Comparison of ENCODE assay signal across 9 mouse cellular contexts in the genomic region with DNA sequence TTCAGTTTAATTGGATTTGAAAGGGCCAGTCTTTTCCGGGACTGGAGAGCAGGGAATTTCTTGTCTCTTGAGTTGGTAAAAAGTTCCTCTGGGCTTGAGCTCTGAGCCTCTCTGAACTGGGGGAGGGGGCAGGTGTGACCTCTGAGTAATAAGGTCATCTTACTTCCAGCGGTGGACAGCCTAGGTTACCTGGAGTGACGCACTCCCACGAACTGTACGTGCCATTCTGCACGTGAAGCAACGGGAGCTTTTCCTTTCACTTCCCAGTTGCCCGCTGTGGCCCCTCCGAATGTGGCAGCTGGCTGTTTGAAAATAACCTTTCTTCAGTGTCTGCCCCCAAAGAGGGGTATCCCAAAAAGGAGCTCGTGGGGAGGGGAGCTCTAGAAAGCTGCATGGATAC. TPM values are rescaled to one million over a fixed set of nuclear protein-coding genes. Genes with fewer than 3 reads are reported as not detected.
DNase-seq lines count a peak whose midpoint lies in the region; ATAC-seq and TF ChIP-seq lines count a peak whose summit lies in the region.
"Had no signal": no experiment of that assay in that cellular context is flagged by ENCODE, and none has a peak within 500 bp of the region (broad histone marks: within the 10 kb centered on the region; RNA-seq: fewer than 3 reads in every experiment).

No protein-coding gene starts in this region.

- no peaks in the 10 kb centered on the region for H3K36me3 ChIP-seq in lung, embryonic 14.5 days (ENCODE audit: insufficient read depth)
- H3K36me3 ChIP-seq in embryonic facial prominence, embryonic 13.5 days = no peaks in the 10 kb centered on the region
- H3K36me3 ChIP-seq in limb, embryonic 14.5 days (ENCODE audit: control insufficient read depth, insufficient read depth, low read length) = no peaks in the 10 kb centered on the region
- H3K36me3 ChIP-seq in stomach, embryonic 14.5 days (ENCODE audit: control insufficient read depth, insufficient read depth, low read length) = no peaks in the 10 kb centered on the region

- H3K4me2 ChIP-seq in lung, embryonic 14.5 days = peak overlapping the region; percentile 45
- H3K4me2 ChIP-seq in embryonic facial prominence, embryonic 13.5 days = peak overlapping the region; percentile 43
- H3K4me2 ChIP-seq in limb, embryonic 14.5 days (replicated peaks; ENCODE audit: low read depth, low read length, severe bottlenecking) = peak overlapping the region; percentile 27; the same call in 1 of the 2 replicates
- peak overlapping the region; percentile 22 for H3K4me2 ChIP-seq in stomach, embryonic 14.5 days (replicated peaks; ENCODE audit: low read depth, low read length)

- no peak overlapping the region; the same call in 1 of the 2 replicates for H3K9ac ChIP-seq in lung, embryonic 14.5 days
- H3K9ac ChIP-seq in embryonic facial prominence, embryonic 13.5 days = no peak overlapping the region
- no peak overlapping the region for H3K9ac ChIP-seq in limb, embryonic 14.5 days (ENCODE audit: low read depth, low read length, severe bottlenecking)
- no peak overlapping the region for H3K9ac ChIP-seq in stomach, embryonic 14.5 days (replicated peaks; ENCODE audit: low read depth, low read length)

- TF ChIP-seq CTCF in lung, embryonic 14.5 days (IDR thresholded peaks at IDR 0.05; ENCODE audit: low read depth) = no peak

- 2% methylated on average over 10 of the region's 10 CpGs for WGBS in lung, embryonic 14.5 days
- WGBS in embryonic facial prominence, embryonic 13.5 days = 1% methylated on average over 10 of the region's 10 CpGs
- WGBS in limb, embryonic 14.5 days = under 1% methylated on average over 10 of the region's 10 CpGs
- 2% methylated on average over 10 of the region's 10 CpGs for WGBS in stomach, embryonic 14.5 days

- no peaks in the 10 kb centered on the region for H3K9me3 ChIP-seq in lung, embryonic 14.5 days (ENCODE audit: low read depth, low read length)
- no peaks in the 10 kb centered on the region for H3K9me3 ChIP-seq in embryonic facial prominence, embryonic 13.5 days
- no peaks in the 10 kb centered on the region for H3K9me3 ChIP-seq in limb, embryonic 14.5 days (ENCODE audit: control insufficient read depth, low read length)
- H3K9me3 ChIP-seq in stomach, embryonic 14.5 days (ENCODE audit: control insufficient read depth, low read depth, low read length) = no peaks in the 10 kb centered on the region

- H3K4me1 ChIP-seq in lung, embryonic 14.5 days (ENCODE audit: insufficient read depth) = peaks cover 18% of the 10 kb centered on the region; the same call in 1 of the 2 replicates
- H3K4me1 ChIP-seq in embryonic facial prominence, embryonic 13.5 days = peaks cover 31% of the 10 kb centered on the region
- H3K4me1 ChIP-seq in limb, embryonic 14.5 days (ENCODE audit: control insufficient read depth, insufficient read depth, low read length) = peaks cover 19% of the 10 kb centered on the region; the same call in 1 of the 2 replicates
- peaks cover 17% of the 10 kb centered on the region for H3K4me1 ChIP-seq in stomach, embryonic 14.5 days (ENCODE audit: control insufficient read depth, insufficient read depth, low read length)

- no peak for ATAC-seq in lung, embryonic 14.5 days (ENCODE audit: insufficient read depth)
- ATAC-seq in embryonic facial prominence, embryonic 13.5 days (ENCODE audit: insufficient number of reproducible peaks, insufficient read depth, low FRiP score, low TSS enrichment, low read depth) = no peak
- no peak for ATAC-seq in limb, embryonic 14.5 days (ENCODE audit: low FRiP score, low read depth)
- peak; percentile 44; the same call in 1 of the 2 replicates for ATAC-seq in stomach, embryonic 14.5 days (ENCODE audit: insufficient number of reproducible peaks, insufficient read depth, low FRiP score, low read depth)
- ATAC-seq in cerebellum, adult (ENCODE audit: insufficient number of reproducible peaks, low FRiP score, low TSS enrichment) = no peak

- TF ChIP-seq POLR2A in limb, embryonic 14.5 days (IDR thresholded peaks at IDR 0.05; ENCODE audit: borderline replicate concordance, extremely low read depth, insufficient read depth, insufficient read length) = no peak

- peaks cover 48% of the 10 kb centered on the region for H3K27me3 ChIP-seq in lung, embryonic 14.5 days (ENCODE audit: insufficient read depth, low read length)
- peaks cover 81% of the 10 kb centered on the region for H3K27me3 ChIP-seq in embryonic facial prominence, embryonic 13.5 days
- peaks cover 53% of the 10 kb centered on the region for H3K27me3 ChIP-seq in limb, embryonic 14.5 days (ENCODE audit: control insufficient read depth, insufficient read depth, low read length)
- peaks cover 18% of the 10 kb centered on the region for H3K27me3 ChIP-seq in stomach, embryonic 14.5 days (ENCODE audit: control insufficient read depth, insufficient read depth, low read length)

- H3K27ac ChIP-seq in lung, embryonic 14.5 days (ENCODE audit: low read depth) = no peak overlapping the region
- no peak overlapping the region for H3K27ac ChIP-seq in embryonic facial prominence, embryonic 13.5 days
- H3K27ac ChIP-seq in limb, embryonic 14.5 days (replicated peaks; ENCODE audit: low read depth, low read length) = no peak overlapping the region
- H3K27ac ChIP-seq in stomach, embryonic 14.5 days (ENCODE audit: low read length) = no peak overlapping the region

- DNase-seq in lung, embryonic 14.5 days = peak; percentile 32
- DNase-seq in lung, postnatal 14 days = no peak
- no peak for DNase-seq in limb, embryonic 14.5 days (ENCODE audit: low spot score)
- DNase-seq in left cerebral cortex, adult 11 months (ENCODE audit: low spot score) = no peak
- no peak for DNase-seq in cerebellum, postnatal 4 days (ENCODE audit: low spot score in 2 of 2)
- DNase-seq: gastrocnemius, postnatal 14 days had no signal

- H3K4me3 ChIP-seq in lung, embryonic 14.5 days (ENCODE audit: low read depth, low read length) = peak overlapping the region; percentile 10
- peak overlapping the region; percentile 18 for H3K4me3 ChIP-seq in embryonic facial prominence, embryonic 13.5 days
- H3K4me3 ChIP-seq in limb, embryonic 14.5 days (replicated peaks; ENCODE audit: low read length) = no peak overlapping the region; the same call in 1 of the 2 replicates
- peak overlapping the region; percentile 9 for H3K4me3 ChIP-seq in stomach, embryonic 14.5 days (ENCODE audit: low read depth, low read length)

RNA-seq across cellular contexts. Expression of gene Upp1, which starts 1.8 kb away (rescaled TPM):
- 10.9 and 11.7 TPM in 2 replicates for polyA plus RNA-seq in lung, embryonic 14.5 days (2014; fragmentation: Nextera tagmentation; extraction: Ambion mirVana)
- polyA plus RNA-seq in embryonic facial prominence, embryonic 13.5 days (2015; fragmentation: Nextera tagmentation; extraction: Ambion mirVana) = 5.0 and 5.8 TPM in 2 replicates
- 5.6 and 6.1 TPM in 2 replicates for polyA plus RNA-seq in limb, embryonic 14.5 days (2012; rRNA removed)
- 4.8 and 5.2 TPM in 2 replicates for polyA plus RNA-seq in limb, embryonic 14.5 days (2014; fragmentation: Nextera tagmentation; extraction: Ambion mirVana)
- polyA plus RNA-seq in stomach, embryonic 14.5 days (2014; fragmentation: Nextera tagmentation; extraction: Ambion mirVana) = 6.0 and 8.3 TPM in 2 replicates
